Mouse (Mus musculus): ENCODE data around the gene 1700001P01Rik. TPM values are rescaled to one million over a fixed set of nuclear protein-coding genes. Genes with fewer than 3 reads are reported as not detected.
A peak's percentile ranks its signal among the peaks of the same experiment; 100 is the strongest.

1700001P01Rik gene
- polyA plus RNA-seq, 1 experiment = not detected

GRCm38 (mm10) chr11:97813746-97814515 is 38.2 kb upstream of the 1700001P01Rik start:
- Histone ChIP-seq H3K4me3 (ENCODE audit: insufficient read depth, low read depth, low read length) (no peak overlapping the region), H3K4me1 (ENCODE audit: control insufficient read depth, insufficient read depth, insufficient read length, low read length) (peaks cover 90% of the 10 kb centered on the region), H3K27ac (replicated peaks; ENCODE audit: low read depth, low read length) (no peak overlapping the region; the same call in 1 of the 2 replicates)

GRCm38 (mm10) chr11:97813085-97813484 is 37.4 kb upstream of the 1700001P01Rik start:
- 0 out of 2 replicates have a peak overlapping the region, but pooled peaks have one; percentile 1 for H3K27ac ChIP-seq (replicated peaks; ENCODE audit: low read depth, low read length)
- peaks cover 90% of the 10 kb centered on the region for H3K4me1 ChIP-seq (ENCODE audit: control insufficient read depth, insufficient read depth, insufficient read length, low read length)
- no peak overlapping the region for H3K4me3 ChIP-seq (ENCODE audit: insufficient read depth, low read depth, low read length)

GRCm38 (mm10) chr11:97812491-97812921 is 36.8 kb upstream of the 1700001P01Rik start:
- Histone ChIP-seq H3K27ac (replicated peaks; ENCODE audit: low read depth, low read length) (no peak overlapping the region), H3K4me3 (ENCODE audit: insufficient read depth, low read depth, low read length) (no peak overlapping the region), H3K4me1 (ENCODE audit: control insufficient read depth, insufficient read depth, insufficient read length, low read length) (peaks cover 88% of the 10 kb centered on the region)

- Histone ChIP-seq H3K27ac (replicated peaks; ENCODE audit: low read depth, low read length) (peak overlapping the region; percentile 16; the same call in 1 of the 2 replicates), H3K4me3 (ENCODE audit: insufficient read depth, low read depth, low read length) (no peak overlapping the region), H3K4me1 (ENCODE audit: control insufficient read depth, insufficient read depth, insufficient read length, low read length) (peaks cover 87% of the 10 kb centered on the region)
Measured at GRCm38 (mm10) chr11:97811569-97812362, 36.0 kb upstream of the 1700001P01Rik start.

GRCm38 (mm10) chr11:97810970-97811369 is 35.3 kb upstream of the 1700001P01Rik start:
- Histone ChIP-seq H3K4me1 (ENCODE audit: control insufficient read depth, insufficient read depth, insufficient read length, low read length) (peaks cover 87% of the 10 kb centered on the region), H3K4me3 (ENCODE audit: insufficient read depth, low read depth, low read length) (no peak overlapping the region), H3K27ac (replicated peaks; ENCODE audit: low read depth, low read length) (peak overlapping the region; percentile 39; the same call in 1 of the 2 replicates)

GRCm38 (mm10) chr11:97810356-97810755 is 34.6 kb upstream of the 1700001P01Rik start:
- peak overlapping the region; percentile 39 for H3K27ac ChIP-seq (replicated peaks; ENCODE audit: low read depth, low read length)
- peaks cover 87% of the 10 kb centered on the region for H3K4me1 ChIP-seq (ENCODE audit: control insufficient read depth, insufficient read depth, insufficient read length, low read length)
- H3K4me3 ChIP-seq (ENCODE audit: insufficient read depth, low read depth, low read length) = no peak overlapping the region

- peak overlapping the region; percentile 86 for H3K27ac ChIP-seq (replicated peaks; ENCODE audit: low read depth, low read length)
- H3K4me1 ChIP-seq (ENCODE audit: control insufficient read depth, insufficient read depth, insufficient read length, low read length) = peaks cover 85% of the 10 kb centered on the region
- no peak overlapping the region for H3K4me3 ChIP-seq (ENCODE audit: insufficient read depth, low read depth, low read length)
Measured at GRCm38 (mm10) chr11:97809235-97810121, 33.8 kb upstream of the 1700001P01Rik start.

GRCm38 (mm10) chr11:97808621-97809234 is 33.0 kb upstream of the 1700001P01Rik start:
- Histone ChIP-seq H3K27ac (replicated peaks; ENCODE audit: low read depth, low read length) (peak overlapping the region; percentile 86), H3K4me1 (ENCODE audit: control insufficient read depth, insufficient read depth, insufficient read length, low read length) (peaks cover 82% of the 10 kb centered on the region), H3K4me3 (ENCODE audit: insufficient read depth, low read depth, low read length) (peak overlapping the region; percentile 6; the same call in 1 of the 2 replicates)

- peaks cover 76% of the 10 kb centered on the region for H3K4me1 ChIP-seq (ENCODE audit: control insufficient read depth, insufficient read depth, insufficient read length, low read length)
- peak overlapping the region; percentile 6; the same call in 1 of the 2 replicates for H3K4me3 ChIP-seq (ENCODE audit: insufficient read depth, low read depth, low read length)
- H3K27ac ChIP-seq (replicated peaks; ENCODE audit: low read depth, low read length) = peak overlapping the region; percentile 91
Measured at GRCm38 (mm10) chr11:97808093-97808492, 32.4 kb upstream of the 1700001P01Rik start.

- peak overlapping the region; percentile 91 for H3K27ac ChIP-seq (replicated peaks; ENCODE audit: low read depth, low read length)
- peaks cover 71% of the 10 kb centered on the region for H3K4me1 ChIP-seq (ENCODE audit: control insufficient read depth, insufficient read depth, insufficient read length, low read length)
- no peak overlapping the region for H3K4me3 ChIP-seq (ENCODE audit: insufficient read depth, low read depth, low read length)
Measured at GRCm38 (mm10) chr11:97807626-97808025, 31.9 kb upstream of the 1700001P01Rik start.

- no peak overlapping the region for H3K4me3 ChIP-seq (ENCODE audit: insufficient read depth, low read depth, low read length)
- H3K4me1 ChIP-seq (ENCODE audit: control insufficient read depth, insufficient read depth, insufficient read length, low read length) = peaks cover 73% of the 10 kb centered on the region
- peak overlapping the region; percentile 91 for H3K27ac ChIP-seq (replicated peaks; ENCODE audit: low read depth, low read length)
Measured at GRCm38 (mm10) chr11:97806613-97806964, 30.9 kb upstream of the 1700001P01Rik start.

- Histone ChIP-seq H3K4me1 (ENCODE audit: control insufficient read depth, insufficient read depth, insufficient read length, low read length) (peaks cover 71% of the 10 kb centered on the region), H3K4me3 (ENCODE audit: insufficient read depth, low read depth, low read length) (peak overlapping the region; percentile 21), H3K27ac (replicated peaks; ENCODE audit: low read depth, low read length) (peak overlapping the region; percentile 91)
Measured at GRCm38 (mm10) chr11:97805662-97806612, 30.2 kb upstream of the 1700001P01Rik start.

GRCm38 (mm10) chr11:97804841-97805661 is 29.3 kb upstream of the 1700001P01Rik start:
- Histone ChIP-seq H3K27ac (replicated peaks; ENCODE audit: low read depth, low read length) (peak overlapping the region; percentile 91), H3K4me1 (ENCODE audit: control insufficient read depth, insufficient read depth, insufficient read length, low read length) (peaks cover 64% of the 10 kb centered on the region), H3K4me3 (ENCODE audit: insufficient read depth, low read depth, low read length) (peak overlapping the region; percentile 21; the same call in 1 of the 2 replicates)

Data from brown adipose tissue, adult 24 weeks (tissue).